Mouse (Mus musculus): ENCODE data around the gene Sbf2. TPM values are rescaled to one million over a fixed set of nuclear protein-coding genes. Genes with fewer than 3 reads are reported as not detected.
"Not testable (repeated sequence)": the region's sequence is repeated elsewhere in the genome, so short reads cannot be mapped to it uniquely, and the experiment has no call there.

Gene Sbf2
- polyA plus RNA-seq, 1 experiment: 39.1 TPM

DNA sequence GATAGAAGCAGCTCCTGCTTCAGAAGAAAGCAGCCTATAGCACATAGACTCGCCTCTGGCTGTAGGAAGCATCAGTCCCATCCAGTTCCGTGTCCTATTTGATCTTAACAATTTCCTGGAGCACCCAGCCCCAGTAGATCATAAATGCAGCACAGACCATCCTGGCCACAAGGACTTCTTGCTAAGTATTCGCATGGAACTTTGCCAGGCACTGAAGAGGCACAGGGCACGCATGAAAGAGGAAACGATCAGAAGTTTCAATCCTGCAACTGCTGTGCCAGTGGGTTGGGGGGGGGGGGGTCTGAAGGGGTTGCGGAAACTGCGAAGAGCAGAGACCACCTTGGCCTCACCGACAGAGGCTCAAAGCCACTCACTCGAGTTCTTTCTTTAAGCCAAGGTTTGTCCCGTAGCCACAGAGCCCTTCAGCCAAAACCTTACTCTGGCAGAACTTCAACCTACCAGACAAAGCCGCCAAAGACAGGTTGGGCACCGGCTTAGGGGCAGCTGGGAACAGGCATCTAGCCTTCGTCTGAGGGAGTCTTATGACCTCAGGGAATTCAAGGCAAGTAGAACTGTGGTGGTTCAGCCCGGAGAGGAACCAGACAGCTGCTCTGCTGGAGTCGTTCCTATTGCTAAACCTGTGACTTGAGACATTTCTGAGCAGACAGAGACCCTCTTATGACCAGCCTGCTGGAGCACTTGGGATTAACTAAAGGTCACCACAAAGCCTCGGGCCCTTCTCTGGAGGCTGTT, 16.6 kb upstream of the Sbf2 start:
- DNase-seq (ENCODE audit: extremely low spot score in 1 of 2, low spot score in 1 of 2): no peak

DNA sequence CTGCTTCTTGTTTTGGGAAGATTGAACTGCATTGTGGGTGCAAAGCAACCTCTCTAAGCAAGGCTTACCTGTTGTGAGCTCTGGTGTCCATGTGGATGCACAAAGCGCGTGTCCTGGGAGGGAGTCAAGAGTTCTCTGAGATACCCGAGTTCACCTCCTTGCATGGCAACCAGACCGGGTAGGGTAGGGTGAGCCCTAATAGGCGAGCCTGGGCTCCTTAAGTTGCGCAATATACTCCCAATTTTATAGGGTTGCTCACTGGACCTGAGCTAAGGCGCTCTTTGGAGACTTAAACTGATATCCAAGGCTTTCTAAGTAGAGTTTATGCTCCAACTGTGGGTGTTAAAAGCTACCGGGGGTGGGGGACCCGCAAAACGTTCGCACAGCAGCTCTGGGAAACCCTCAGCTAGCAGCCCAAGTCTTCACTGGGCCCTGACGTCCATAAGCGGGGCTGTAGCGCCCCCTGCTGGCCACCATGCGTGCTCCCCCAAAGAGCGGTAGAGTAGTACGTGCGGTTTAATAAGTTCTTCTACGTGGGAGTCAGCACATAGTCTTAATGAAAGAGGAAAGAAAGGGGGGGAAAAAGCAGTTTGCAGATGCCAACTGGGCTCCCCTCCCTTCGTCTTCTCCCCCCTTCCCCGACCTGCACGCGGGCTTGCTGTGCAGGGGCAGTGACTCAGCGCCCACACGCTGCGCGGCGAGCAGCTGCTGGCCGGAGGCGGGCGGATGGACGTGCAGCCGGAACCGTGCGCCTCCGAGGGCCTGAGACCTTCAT, 15.4 kb upstream of the Sbf2 start:
- DNase-seq (ENCODE audit: extremely low spot score in 1 of 2, low spot score in 1 of 2): peak; percentile 59 to 89

DNA sequence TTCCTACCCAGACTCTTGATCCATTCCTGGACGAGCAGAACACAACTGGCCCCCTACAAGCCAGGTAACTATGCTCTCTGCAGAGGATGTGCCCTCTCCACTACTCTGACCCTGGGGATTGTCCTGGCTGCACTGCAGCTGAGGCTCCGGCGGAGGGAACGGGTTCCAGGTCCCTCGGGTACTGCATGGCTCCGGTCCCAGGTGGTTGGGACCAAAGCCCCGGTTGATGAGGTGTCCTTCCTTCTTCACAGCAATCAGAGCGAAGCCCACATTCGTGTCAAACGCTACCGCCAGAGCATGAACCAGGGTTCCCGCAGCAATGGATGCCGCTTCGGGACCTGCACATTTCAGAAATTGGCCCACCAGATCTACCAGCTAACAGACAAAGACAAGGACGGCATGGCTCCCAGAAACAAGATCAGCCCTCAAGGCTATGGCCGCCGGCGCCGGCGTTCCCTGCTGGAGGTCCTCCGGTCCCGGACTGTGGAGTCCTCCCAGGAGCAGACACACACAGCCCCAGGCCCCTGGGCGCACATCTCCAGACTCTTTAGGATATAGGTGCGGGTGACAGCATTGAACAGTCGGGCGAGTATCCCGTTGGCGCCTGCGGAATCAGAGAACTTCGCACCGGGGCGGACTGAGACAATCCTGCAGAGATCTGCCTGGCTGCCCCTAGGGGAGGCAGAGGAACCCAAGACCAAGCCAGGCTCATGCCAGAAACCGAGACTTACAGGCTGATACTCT, 14.1 kb upstream of the Sbf2 start:
- no peak for DNase-seq (ENCODE audit: extremely low spot score in 1 of 2, low spot score in 1 of 2)

DNA sequence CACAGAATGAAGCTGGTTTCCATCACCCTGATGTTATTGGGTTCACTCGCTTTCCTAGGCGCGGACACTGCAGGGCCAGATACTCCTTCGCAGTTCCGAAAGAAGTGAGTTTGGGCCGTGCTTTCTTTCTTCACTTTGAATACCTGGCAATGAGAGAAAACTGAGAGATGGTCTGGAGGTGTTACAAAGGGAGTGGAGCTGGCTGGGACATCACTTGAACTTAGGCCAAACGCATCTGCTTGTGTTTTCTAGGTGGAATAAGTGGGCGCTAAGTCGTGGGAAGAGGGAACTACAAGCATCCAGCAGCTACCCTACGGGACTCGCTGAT, 13.5 kb upstream of the Sbf2 start:
- DNase-seq (ENCODE audit: extremely low spot score in 1 of 2, low spot score in 1 of 2): no peak

DNA sequence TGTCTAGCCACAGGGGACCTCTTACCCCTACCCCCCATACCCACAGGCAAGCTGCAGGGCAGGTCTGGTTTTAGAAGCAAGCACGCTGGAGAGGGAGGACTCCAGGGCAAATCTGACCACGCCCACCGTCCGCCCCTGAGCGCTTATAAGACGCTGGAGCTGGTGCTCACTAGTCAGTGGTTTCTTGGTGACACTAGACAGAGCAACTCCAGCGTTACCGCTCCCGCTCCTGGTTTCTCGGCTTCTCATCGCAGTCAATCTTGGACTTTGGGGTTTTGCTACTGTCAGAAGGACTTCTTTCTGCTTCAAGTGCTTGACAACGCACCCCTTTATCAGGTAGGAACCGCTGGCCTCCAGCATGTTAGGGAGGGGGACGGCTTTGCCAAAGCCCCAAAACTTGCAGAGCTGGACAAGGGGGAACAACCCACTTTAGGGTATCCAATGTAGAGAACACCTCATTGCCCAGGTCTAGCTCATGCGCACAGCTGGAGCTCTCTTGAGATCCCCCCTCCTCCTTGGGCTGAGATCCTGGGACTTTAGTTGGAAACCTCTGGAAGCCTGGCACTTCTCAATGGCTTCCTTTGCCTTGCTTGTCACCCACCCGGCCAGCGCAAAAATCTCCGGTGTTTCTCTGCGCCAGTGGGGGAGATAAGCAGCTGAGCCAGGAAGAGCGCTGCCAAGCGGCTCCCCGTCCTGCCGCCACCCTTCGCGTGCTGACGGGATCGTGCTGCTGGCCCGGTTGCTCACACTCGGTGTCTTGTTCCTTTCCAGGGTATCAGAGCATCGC, 13.0 kb upstream of the Sbf2 start, which contains the start of gene Adm:
TSS of gene Adm (plus strand) at position 176 of the 787 bp plus-strand sequence.
- DNase-seq (ENCODE audit: extremely low spot score in 1 of 2, low spot score in 1 of 2): peak in 1 of 2 experiments; percentile 55

DNA sequence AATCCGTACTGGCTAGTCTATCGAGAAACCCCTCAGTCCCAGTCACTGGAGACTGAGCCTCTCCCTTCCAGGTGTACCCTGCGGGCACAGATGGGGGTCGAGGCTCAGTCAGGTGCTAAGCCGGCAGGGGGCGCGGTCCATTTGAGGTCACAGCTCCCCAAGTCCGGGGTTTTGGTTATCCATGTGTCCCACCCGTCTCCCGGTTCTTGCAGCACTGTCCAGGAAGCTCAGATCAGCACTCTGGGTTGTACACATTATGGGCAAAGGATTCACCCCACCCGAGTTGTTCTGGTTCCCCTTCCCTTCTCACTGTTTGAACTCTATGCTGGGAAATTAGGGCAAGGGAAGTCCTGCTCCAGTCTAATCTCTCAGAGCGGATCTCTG, 12.4 kb upstream of the Sbf2 start:
- DNase-seq (ENCODE audit: extremely low spot score in 1 of 2, low spot score in 1 of 2): no peak

DNA sequence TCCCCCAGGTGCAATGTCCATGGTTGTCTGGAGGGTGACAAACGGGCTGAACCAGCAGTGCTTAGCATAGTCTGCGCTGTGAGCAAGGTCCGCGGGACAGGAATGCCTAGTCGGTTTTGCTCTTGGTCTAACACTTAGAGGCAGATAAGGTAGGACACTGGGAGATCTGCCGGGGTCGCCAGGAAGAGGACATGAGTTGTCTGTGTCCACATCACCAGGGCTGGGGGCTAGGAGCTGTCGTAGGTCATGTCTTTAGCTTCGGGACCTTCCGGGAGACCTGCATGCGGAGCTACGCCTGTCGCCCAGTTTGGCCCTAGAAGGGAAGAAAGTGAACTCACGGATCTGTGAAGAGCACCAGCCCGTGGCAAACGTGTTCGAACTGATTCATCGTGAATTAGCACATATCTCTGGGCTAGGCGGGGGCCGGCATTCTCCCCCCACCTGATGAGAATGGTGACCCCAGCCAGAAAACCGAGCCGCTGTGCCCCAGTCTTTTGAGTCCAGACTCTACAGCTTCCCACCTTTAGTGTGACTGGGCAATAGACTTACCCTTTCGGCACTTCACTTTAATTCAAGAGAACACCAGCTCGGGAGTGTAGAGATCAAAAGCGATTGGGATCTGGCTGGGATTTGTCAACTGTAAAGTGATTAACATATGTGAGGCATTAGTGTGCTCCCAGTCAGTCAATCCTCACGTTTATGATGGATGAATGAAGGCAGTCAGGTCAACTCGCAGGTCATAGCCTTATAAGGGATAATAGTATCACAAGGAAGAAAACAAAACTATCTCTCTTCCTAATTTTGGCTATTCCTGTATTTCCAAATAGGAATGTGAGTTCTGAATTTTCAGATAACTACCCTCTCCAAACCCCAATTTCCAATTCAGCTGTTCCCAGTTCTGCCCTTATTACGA, 11.7 kb upstream of the Sbf2 start:
- DNase-seq (ENCODE audit: extremely low spot score in 1 of 2, low spot score in 1 of 2): no peak

DNA sequence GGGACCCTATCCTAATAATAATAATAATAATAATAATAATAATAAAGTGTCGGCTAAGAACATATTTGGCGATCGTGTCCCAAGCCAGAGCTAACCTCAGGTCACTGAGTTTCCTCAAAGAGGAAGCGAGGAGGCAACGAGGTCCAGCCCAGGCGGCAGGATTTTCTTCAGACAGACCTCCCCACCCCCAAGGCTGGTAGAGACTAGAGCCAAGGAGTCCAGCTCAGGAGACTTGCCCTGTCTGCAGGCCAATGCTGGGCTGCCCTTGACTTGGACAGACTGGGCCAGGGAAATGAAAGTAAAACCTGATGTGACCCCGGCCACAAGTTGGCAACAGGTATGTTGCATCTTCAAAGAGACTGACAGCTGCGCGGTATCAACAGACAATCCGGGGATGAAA, 10.8 kb upstream of the Sbf2 start:
- no peak for DNase-seq (ENCODE audit: extremely low spot score in 1 of 2, low spot score in 1 of 2)

DNA sequence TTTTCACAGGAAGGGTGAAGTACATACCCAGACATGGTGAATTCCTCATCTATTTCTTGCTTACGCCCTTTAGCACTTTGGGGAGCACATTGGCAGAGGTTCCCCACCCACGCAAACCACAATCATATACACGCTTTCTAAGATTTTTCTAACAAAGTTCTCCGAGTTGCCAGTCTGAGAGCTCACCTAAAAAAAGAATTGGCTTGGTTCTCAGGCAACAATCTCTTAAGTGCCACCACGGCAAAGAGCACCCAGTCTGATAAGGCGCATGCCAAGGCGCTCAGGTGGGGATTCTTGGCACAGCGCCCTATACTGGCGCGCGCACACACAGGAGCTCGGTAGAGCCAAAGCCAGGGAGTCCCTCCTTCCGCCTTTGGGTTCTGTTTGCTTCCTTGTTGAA, 10.2 kb upstream of the Sbf2 start:
- DNase-seq (ENCODE audit: extremely low spot score in 1 of 2, low spot score in 1 of 2): no peak

DNA sequence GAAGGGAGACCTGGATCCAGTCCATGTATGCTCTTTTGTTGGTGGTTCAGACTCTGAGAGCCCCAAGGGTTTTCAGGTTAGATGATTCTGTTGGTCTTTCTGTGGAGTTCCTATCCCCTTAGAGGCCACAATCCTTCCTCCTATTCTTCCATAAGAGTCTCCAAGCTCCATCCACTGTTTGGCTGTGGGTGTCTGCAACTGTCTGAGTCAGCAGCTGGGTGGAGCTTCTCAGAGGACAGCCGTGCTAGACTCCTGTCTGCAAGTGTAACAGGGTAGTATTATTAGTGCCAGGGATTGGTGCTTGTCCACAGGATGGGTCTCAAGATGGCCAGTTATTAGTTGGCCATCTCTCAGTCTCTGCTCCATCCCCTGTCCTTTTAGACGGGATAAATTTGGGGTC, 9.3 kb upstream of the Sbf2 start:
- DNase-seq (ENCODE audit: extremely low spot score in 1 of 2, low spot score in 1 of 2): no peak

DNA sequence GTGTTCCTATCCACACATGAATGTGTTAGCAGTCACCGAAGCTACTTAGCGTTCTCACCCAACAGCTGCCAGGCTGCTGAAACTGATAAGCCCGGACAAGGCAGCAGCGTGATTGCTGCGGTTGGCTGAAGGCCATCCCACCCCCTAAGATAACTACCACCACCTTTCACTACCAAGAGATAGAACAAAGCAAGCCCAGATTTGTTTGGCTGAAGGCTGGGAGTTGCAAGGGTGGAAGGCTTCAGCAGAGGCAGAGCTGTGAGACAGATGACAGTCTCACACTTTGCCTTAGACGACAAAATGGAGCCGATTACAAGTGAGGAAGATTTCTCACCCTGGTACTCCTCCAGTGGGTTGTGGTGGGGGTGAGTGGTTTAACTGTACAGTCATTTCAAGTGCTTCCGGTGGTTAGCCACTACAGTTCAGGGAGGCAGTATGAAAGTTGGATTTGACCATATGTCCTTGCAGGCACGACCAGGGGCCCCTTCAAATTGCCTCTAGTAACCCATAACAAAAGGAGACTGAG, 4.4 kb upstream of the Sbf2 start:
- no peak for DNase-seq (ENCODE audit: extremely low spot score in 1 of 2, low spot score in 1 of 2)

DNA sequence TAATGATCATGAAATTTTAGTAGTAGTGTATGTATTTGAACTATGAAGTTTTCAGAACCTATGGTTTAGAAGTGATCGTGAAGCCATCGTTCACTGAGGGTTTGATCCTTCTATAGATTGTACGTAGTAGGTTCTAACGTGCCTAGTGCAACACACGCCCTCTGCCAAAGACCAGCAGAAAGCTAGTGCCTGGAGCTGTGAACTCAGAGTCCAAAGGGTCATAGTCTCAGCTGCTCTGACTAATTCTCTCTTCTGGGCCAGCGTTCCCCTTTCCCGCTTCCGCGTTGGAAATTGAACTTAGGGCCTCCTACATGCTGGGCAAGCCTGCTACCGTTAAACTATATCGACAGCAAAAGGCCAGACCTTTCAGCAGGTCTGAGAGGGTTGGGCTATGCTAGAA, 1.1 kb upstream of the Sbf2 start:
- no peak for DNase-seq (ENCODE audit: extremely low spot score in 1 of 2, low spot score in 1 of 2)

DNA sequence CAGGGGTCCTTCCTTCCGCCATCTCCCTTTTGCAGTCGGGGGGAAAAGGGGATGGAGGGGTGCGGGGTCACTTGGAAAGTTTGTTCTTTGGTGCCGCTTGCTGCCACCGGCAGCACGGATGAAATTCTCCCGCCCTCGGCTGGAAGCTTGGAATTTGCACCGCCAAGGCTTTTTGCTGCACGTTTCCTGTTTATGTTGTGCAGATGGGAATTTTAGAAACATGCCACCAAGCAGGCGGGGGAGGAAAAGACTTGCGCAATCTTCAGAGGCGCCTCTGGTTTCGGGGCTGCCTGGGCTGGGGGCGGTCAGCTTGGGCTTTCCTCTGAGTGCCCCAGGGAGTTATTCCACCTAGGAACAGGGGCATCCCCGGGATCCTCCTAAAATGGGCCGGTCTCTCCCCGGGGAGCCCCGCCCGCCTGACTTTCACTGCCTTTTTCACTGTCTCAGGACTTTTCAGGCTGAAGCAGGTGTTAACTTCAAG, 469 bp upstream of the Sbf2 start:
- peak in 1 of 2 experiments; percentile 61 for DNase-seq (ENCODE audit: extremely low spot score in 1 of 2, low spot score in 1 of 2)

DNA sequence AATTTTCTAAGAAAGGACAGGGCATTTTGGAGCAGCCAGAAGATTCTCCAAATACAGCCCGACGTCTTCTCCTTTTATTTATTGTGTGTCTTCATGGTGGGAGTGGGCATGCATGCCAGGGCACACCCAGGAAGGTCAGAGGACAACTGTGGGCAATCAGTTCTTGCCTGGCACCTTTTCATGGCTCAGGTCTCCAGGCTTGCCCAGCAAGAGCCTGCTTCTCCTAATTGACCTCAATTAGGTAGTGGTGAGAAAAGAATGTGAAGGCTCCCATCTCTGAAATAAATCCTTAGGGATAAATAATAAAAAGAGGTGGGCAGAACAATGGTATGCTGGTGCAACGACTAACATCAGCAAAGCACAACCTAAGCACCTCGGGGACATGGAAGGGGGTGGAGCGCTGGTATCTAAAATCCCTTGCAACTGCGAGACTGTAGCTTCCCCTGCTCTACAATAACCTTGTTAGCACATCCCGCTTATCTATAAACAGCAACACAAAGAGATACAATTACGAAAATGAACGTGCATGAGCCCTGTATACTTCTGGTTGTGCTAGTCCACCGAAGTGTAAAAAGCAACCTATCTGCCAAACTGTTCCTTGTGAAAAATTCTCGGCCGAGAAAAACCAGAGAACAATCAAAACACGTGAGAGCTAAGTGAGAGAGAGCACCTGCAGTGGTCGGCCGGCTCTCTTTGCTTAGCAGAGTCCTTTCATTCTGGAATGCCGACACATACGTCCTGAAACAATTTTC, 1.2 kb downstream of the Sbf2 start:
- no peak for DNase-seq (ENCODE audit: extremely low spot score in 1 of 2, low spot score in 1 of 2)

DNA sequence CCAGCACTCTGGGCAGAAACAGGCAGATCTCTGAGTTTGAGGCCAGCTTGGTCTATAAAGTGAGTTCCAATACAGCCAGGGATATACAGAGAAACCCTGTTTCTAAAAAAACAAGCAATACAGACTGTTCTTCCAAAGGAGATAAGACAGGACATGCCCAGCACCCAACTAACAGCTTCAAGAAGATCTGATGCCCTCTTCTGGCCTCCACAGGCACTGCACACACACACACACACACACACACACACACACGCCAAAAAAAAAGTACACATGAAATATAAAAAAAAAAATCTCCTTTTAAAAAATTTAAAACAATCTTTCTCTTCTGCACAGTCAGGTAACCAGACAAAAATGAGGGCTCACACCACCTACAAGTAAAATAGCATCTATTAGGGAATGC, 7.8 kb downstream of the Sbf2 start:
- DNase-seq (ENCODE audit: extremely low spot score in 1 of 2, low spot score in 1 of 2): no peak

DNA sequence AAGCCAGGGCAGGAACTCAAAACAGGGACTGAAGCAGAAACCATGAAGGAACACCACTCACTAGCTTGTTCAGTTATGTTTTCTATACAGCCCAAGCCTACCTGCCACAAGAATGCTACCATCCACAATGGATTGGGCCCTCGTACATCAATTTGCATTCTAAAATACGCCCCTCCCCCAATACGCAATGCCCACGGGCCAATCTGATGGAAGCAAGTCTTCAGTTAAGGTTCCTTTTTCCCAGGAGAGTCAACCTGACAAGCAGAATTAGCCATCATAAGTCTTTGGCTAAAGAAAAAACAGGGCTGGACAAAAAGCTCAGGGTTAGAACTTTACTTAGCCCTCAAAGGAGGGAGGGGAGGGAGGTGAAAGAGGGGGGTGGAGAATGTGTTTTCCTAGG, 9.2 kb downstream of the Sbf2 start:
- no peak for DNase-seq (ENCODE audit: extremely low spot score in 1 of 2, low spot score in 1 of 2)

DNA sequence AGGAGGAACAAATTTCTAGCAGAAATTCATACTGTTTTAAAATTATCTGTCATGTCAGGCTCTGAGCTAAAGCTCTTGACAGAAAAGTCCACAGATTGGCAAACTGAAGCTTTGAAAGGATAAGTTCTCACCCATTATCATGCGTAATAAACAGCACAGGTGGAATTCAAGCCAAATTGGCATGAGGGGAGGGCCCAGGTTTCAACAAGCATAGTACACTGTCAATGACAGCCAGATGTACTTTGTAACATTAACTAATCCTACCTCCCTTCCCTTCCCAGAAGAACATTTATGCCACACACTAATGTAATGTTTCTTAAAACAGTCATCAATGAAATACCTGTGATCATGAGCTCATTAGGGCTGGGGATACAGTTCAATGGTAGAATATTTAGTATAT, 17.6 kb downstream of the Sbf2 start:
- no peak for DNase-seq (ENCODE audit: extremely low spot score in 1 of 2, low spot score in 1 of 2)

DNA sequence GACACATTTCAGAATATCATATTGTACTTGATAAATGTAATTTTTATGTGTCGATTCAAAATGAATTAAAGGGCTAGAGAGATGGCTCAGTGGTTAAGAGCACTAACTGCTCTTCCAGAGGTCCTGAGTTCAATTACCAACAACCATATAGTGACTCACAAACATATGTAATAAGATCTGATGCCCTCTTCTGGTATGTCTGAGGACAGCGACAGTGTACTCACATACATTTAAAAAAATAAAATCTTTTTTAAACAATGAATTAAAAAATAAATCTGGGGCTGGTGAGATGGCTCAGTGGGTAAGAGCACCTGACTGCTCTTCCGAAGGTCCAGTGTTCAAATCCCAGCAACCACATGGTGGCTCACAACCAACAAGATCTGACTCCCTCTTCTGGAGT, 20.7 kb downstream of the Sbf2 start:
- not testable (repeated sequence) for DNase-seq (ENCODE audit: extremely low spot score in 1 of 2, low spot score in 1 of 2)

DNA sequence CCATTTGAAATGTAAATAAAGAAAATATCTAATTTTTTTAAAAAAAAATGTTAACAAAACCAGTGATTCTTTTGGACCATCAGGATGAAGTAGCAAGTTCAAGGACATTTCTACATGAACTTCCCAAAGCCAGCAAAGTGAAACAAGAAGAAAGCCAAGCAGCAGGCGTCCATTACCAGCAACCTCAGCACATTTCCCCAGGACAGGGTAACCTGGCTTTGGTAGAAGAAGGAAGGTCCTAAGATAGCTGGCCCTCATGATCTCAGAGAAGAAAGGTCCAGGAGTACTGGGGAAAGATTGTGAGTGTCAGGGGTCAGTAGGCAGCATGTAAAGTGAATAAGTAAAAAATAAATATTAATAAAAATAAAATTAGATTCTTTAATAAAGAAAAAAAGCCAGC, 27.0 kb downstream of the Sbf2 start:
- DNase-seq (ENCODE audit: extremely low spot score in 1 of 2, low spot score in 1 of 2): no peak
